Mouse (Mus musculus): Measurements from ENCODE around the gene Mon2. TPM values are rescaled to one million over a fixed set of nuclear protein-coding genes. Genes with fewer than 3 reads are reported as not detected.

Mon2 gene
- total RNA-seq (2012; rRNA removed), result 38.4 and 45.2 TPM in 2 replicates

DNA sequence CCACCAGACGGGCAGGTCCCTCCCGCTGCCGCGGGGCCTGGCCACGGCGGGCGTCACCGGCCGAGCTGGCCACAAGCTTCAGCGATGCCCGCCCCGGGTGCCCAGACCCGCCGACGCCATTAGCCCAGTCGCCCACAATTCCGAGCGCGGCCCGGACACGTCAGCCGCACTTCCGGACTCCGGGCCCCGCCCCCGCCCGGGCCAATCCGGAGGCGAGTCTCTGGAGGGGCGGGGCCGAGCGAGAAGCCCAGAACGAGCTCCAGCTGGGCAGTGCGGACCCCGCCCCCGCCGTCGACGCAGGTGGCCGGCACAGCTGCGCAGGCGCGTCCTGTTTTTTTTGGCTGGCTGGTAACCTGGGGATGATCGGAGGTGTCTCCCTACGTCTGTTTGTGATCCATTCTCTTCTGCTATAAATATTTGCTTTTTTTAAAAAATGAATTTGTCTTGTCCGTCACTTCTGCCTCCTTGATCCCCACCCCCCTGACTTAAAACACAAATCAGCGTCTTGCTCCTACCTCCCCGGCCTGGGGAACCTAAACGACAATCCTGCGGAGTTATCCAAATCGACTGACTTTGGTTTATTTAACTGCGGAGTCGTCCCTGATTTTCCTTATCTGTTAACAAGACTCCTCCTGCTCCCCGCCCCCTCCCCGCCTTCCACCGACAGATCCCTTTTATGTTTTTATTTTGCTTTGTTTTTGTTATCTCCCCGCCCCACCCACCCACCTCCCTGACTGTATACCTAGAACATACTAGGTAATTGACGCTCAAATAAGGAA lies at the start of gene Mon2:
Mon2 (minus strand) TSS at position 261 of the 779 bp plus-strand sequence.
- no peaks in the 10 kb centered on the region for H3K4me1 ChIP-seq (ENCODE audit: control insufficient read depth in 2 of 2, insufficient read depth in 2 of 2, low read length in 2 of 2, poor library complexity in 1 of 2)
- peak within 1 kb of the TSS; percentile 87 for H3K9ac ChIP-seq (ENCODE audit: insufficient read depth, low read depth, low read length, poor library complexity, severe bottlenecking)
- H3K36me3 ChIP-seq (ENCODE audit: control insufficient read depth, insufficient read depth, low read length, poor library complexity, severe bottlenecking), result no peaks in the 10 kb centered on the region
- H3K9me3 ChIP-seq (ENCODE audit: control insufficient read depth, insufficient read depth, low read depth, low read length), result no peaks in the 10 kb centered on the region
- TF ChIP-seq ZC3H11A (IDR thresholded peaks at IDR 0.05; ENCODE audit: borderline replicate concordance, low read depth, low read length) (no peak), CHD2 (IDR thresholded peaks at IDR 0.05; ENCODE audit: low read depth, low read length) (no peak), HCFC1 (IDR thresholded peaks at IDR 0.05; ENCODE audit: borderline replicate concordance, insufficient read depth, low read length) (peak; percentile 63; the same call in 1 of the 2 replicates)
- no peak within 1 kb of the TSS; the same call in 1 of the 2 replicates for H3K27ac ChIP-seq (ENCODE audit: insufficient read depth, low read depth, low read length, poor library complexity, severe bottlenecking)
- peak within 1 kb of the TSS; percentile 97 to 98 for H3K4me3 ChIP-seq (ENCODE audit: insufficient read depth in 1 of 2, low read depth in 1 of 2, low read length in 2 of 2, poor library complexity in 1 of 2, severe bottlenecking in 1 of 2)
- peak; percentile 93 for DNase-seq (ENCODE audit: low read depth, low spot score)
- in situ Hi-C loops (cut with MboI; ENCODE audit: low sequenced_read_pairs in 2 of 2, unreplicated experiment in 2 of 2), result loop anchor here in 1 of 2 experiments (25.0 kb wide), 1 partner anchor 514 kb away; no protein-coding TSS in a partner anchor

DNA sequence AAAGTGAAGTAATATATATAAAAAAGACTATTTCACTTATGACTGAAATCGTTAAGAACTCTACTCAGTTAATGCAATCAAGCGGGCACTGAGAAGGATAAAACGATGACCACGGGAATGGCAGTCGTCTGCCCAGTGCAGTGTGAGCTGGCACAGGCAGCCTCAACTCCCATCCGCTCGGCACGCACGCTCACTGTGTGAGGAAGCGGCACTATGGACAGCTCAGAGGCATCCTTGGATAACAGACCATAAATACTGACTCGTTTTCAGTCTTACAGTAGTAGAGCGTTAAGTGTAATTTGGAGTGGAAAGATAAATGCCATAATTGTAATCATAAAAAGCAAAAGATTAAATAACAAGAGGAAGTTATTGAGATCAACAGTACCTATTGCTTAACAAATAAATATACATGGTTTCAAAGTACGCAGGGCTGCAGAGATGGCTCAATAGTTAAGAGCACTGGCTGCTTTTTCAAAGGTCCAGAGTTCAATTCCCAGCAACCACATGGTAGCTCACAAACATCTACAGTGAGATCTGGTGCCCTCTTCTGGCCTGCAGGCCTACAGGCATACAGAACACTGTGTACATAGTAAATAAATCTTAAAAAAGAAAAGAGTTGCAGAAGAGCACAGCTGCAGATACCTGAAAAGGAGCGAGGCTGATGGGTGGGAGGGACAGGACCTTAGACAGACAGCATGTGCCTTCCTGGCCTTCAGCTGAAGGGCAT lies 44.5 kb upstream of the Mon2 start:
- in situ Hi-C loops (cut with MboI; ENCODE audit: low sequenced_read_pairs in 2 of 2, unreplicated experiment in 2 of 2), result loop anchor here in 1 of 2 experiments (25.0 kb wide), 1 partner anchor 309 kb away; no protein-coding TSS in a partner anchor
- H3K36me3 ChIP-seq (ENCODE audit: control insufficient read depth, insufficient read depth, low read length, poor library complexity, severe bottlenecking), result peaks cover 30% of the 10 kb centered on the region
- DNase-seq (ENCODE audit: low read depth, low spot score), result no peak

DNA sequence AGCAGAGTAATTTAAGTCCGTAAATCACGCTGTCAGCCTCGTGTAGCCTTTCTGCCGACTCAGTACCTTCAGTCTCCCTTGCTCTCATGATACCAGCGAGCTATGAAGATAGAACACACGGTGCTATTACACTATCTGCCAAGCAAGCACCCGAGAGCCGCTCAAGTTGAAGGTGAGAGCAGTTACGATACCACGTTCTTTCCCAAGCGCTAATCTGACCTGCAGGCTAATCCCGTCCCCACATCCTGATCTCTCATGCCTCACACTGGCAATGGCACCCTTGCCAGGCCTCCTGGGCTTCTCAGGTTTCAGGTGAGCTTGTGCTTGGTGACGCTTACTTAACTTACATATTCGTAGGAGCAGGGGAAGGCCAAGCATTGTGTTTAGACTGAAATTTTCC lies 40.6 kb upstream of the Mon2 start:
- no peaks in the 10 kb centered on the region for H3K9me3 ChIP-seq (ENCODE audit: control insufficient read depth, insufficient read depth, low read depth, low read length)
- H3K9ac ChIP-seq (ENCODE audit: insufficient read depth, low read depth, low read length, poor library complexity, severe bottlenecking), result no peak overlapping the region
- H3K36me3 ChIP-seq (ENCODE audit: control insufficient read depth, insufficient read depth, low read length, poor library complexity, severe bottlenecking), result peaks cover 32% of the 10 kb centered on the region
- no peak for TF ChIP-seq ZC3H11A (IDR thresholded peaks at IDR 0.05; ENCODE audit: borderline replicate concordance, low read depth, low read length)
- H3K27ac ChIP-seq (ENCODE audit: insufficient read depth, low read depth, low read length, poor library complexity, severe bottlenecking), result no peak overlapping the region
- H3K4me3 ChIP-seq (ENCODE audit: insufficient read depth in 1 of 2, low read depth in 1 of 2, low read length in 2 of 2, poor library complexity in 1 of 2, severe bottlenecking in 1 of 2), result no peak overlapping the region
- no peaks in the 10 kb centered on the region for H3K4me1 ChIP-seq (ENCODE audit: control insufficient read depth in 2 of 2, insufficient read depth in 2 of 2, low read length in 2 of 2, poor library complexity in 1 of 2)
- in situ Hi-C loops (cut with MboI; ENCODE audit: low sequenced_read_pairs in 2 of 2, unreplicated experiment in 2 of 2), result loop anchor here in 1 of 2 experiments (25.0 kb wide), 1 partner anchor 305 kb away; no protein-coding TSS in a partner anchor
- DNase-seq (ENCODE audit: low read depth, low spot score), result no peak

More for the DNA sequence above, 44.5 kb upstream of the Mon2 start:
- Histone ChIP-seq H3K9ac (ENCODE audit: insufficient read depth, low read depth, low read length, poor library complexity, severe bottlenecking) (no peak overlapping the region), H3K4me1 (ENCODE audit: control insufficient read depth in 2 of 2, insufficient read depth in 2 of 2, low read length in 2 of 2, poor library complexity in 1 of 2) (no peaks in the 10 kb centered on the region), H3K4me3 (ENCODE audit: insufficient read depth in 1 of 2, low read depth in 1 of 2, low read length in 2 of 2, poor library complexity in 1 of 2, severe bottlenecking in 1 of 2) (no peak overlapping the region), H3K9me3 (ENCODE audit: control insufficient read depth, insufficient read depth, low read depth, low read length) (no peaks in the 10 kb centered on the region), H3K27ac (ENCODE audit: insufficient read depth, low read depth, low read length, poor library complexity, severe bottlenecking) (no peak overlapping the region)
- TF ChIP-seq ZNF384 (IDR thresholded peaks at IDR 0.05; ENCODE audit: low read depth, low read length) (no peak), ZC3H11A (IDR thresholded peaks at IDR 0.05; ENCODE audit: borderline replicate concordance, low read depth, low read length) (no peak), MAFK (IDR thresholded peaks at IDR 0.05; ENCODE audit: insufficient read depth, low read depth, low read length) (no peak), CHD2 (IDR thresholded peaks at IDR 0.05; ENCODE audit: low read depth, low read length) (no peak), HCFC1 (IDR thresholded peaks at IDR 0.05; ENCODE audit: borderline replicate concordance, insufficient read depth, low read length) (no peak)

DNA sequence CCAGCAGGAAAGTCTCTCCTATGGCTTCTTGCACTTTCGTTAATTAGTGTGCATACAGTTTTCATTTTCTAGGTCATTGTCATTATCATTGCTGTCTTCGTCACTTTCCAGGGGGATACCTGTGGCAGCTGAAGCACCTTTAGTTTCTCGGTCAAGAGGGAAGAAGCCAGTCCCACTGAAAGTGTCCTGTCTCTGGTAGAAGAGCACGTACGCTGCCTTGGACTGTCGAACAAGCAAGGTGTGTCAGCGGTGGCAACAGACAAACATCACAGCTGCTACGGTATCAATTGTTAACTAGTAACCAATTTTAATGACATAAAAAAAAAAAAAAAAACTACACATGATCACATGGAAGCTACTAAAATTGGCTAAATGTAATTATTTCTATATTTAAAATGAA lies 37.2 kb upstream of the Mon2 start:
- Histone ChIP-seq H3K9me3 (ENCODE audit: control insufficient read depth, insufficient read depth, low read depth, low read length) (no peaks in the 10 kb centered on the region), H3K4me3 (ENCODE audit: insufficient read depth in 1 of 2, low read depth in 1 of 2, low read length in 2 of 2, poor library complexity in 1 of 2, severe bottlenecking in 1 of 2) (no peak overlapping the region), H3K36me3 (ENCODE audit: control insufficient read depth, insufficient read depth, low read length, poor library complexity, severe bottlenecking) (peaks cover 26% of the 10 kb centered on the region), H3K4me1 (ENCODE audit: control insufficient read depth in 2 of 2, insufficient read depth in 2 of 2, low read length in 2 of 2, poor library complexity in 1 of 2) (no peaks in the 10 kb centered on the region), H3K9ac (ENCODE audit: insufficient read depth, low read depth, low read length, poor library complexity, severe bottlenecking) (no peak overlapping the region), H3K27ac (ENCODE audit: insufficient read depth, low read depth, low read length, poor library complexity, severe bottlenecking) (no peak overlapping the region)
- no peak for DNase-seq (ENCODE audit: low read depth, low spot score)
- TF ChIP-seq ZC3H11A (IDR thresholded peaks at IDR 0.05; ENCODE audit: borderline replicate concordance, low read depth, low read length) (no peak), HCFC1 (IDR thresholded peaks at IDR 0.05; ENCODE audit: borderline replicate concordance, insufficient read depth, low read length) (no peak), ZNF384 (IDR thresholded peaks at IDR 0.05; ENCODE audit: low read depth, low read length) (no peak), CHD2 (IDR thresholded peaks at IDR 0.05; ENCODE audit: low read depth, low read length) (no peak), MAFK (IDR thresholded peaks at IDR 0.05; ENCODE audit: insufficient read depth, low read depth, low read length) (no peak)
- in situ Hi-C loops (cut with MboI; ENCODE audit: low sequenced_read_pairs in 2 of 2, unreplicated experiment in 2 of 2), result loop anchor here in 1 of 2 experiments (25.0 kb wide), 1 partner anchor 301 kb away; no protein-coding TSS in a partner anchor

Measured in ES-E14 (cell line).